Mouse (Mus musculus) layer of hippocampus, adult 8-10 months (tissue): ENCODE measurements around the gene Ptpa. TPM values are rescaled to one million over a fixed set of nuclear protein-coding genes. Genes with fewer than 3 reads are reported as not detected.
"Not testable (repeated sequence)": the region's sequence is repeated elsewhere in the genome, so short reads cannot be mapped to it uniquely, and the experiment has no call there.

Experiments
- DNase-seq, 2 experiments: peaks; one replicate each; pipeline ENCODE4 v3.0.0; 2022; ENCODE audit warnings: low spot score in 2 of 2
- total RNA-seq, 4 experiments: library from RNA; stranded (reverse); gene quantifications; 2 replicates each; pipeline ENCODE4 v1.2.4; 2022

The Ptpa gene
- total RNA-seq, 4 experiments from 2014 or later, result 165 to 175 (median 173) TPM

DNA sequence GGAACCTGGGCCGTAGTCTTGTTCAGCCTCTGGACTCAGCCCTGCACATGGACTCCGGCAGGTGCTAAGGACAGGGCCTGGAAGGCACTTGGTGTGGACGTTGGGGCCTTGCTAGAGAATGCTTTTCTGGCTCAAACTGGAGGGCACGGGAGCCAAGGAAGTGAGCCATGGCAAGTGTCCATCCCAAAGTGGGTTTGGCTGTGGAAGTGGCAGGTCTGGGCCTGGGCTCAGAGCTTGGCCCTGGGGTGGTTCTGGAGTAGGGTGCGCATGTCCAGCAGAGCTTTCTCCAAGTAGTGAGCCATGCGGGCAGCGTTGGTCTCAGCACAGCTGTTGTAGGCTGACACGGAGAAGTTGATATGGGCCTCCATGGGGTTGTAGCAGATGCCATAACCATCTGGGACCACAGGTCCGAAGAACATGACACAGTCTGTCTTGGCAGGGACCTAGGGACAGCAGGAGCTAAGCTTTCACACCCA lies 13.4 kb upstream of the Ptpa start:
- no peak for DNase-seq

DNA sequence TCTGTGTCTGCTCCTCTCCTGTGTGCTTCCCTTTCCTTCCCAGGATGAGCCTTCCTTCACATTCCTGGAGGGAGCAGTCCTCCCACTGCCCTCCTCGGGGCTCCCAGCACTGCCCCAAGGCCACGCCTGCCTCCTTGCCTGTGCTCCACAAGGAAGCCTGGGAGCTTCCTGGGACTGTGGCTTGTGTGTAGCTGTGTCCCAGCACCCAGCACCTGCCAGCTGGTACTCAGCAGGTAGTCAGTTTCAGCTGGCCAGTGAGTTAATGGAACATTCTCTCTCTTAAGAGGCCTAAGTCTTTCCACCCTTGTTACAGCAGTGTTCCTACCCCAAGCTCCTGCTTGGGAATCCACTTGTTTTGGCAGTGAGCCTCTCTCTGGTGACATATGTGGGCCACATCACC lies 13.0 kb upstream of the Ptpa start:
- no peak for DNase-seq

DNA sequence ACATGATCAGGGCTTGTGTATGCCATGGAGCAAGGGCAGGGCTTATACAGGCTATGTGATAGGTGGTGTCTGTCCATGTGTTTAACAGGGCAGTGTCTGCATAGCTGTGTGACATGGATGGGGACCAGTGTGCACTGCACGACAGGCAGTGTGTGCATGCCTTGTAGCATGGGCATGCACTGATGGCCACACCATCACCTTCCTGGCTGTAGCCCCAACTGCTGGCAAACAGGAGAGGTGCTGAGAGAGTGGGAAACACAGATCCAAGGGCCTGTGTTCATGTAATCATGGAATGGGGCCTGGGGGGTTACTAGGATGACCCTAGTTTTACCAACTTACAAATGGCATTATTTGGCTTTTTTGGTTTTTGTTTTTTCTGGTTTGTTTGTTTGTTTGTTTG lies 12.0 kb upstream of the Ptpa start:
- no peak for DNase-seq

DNA sequence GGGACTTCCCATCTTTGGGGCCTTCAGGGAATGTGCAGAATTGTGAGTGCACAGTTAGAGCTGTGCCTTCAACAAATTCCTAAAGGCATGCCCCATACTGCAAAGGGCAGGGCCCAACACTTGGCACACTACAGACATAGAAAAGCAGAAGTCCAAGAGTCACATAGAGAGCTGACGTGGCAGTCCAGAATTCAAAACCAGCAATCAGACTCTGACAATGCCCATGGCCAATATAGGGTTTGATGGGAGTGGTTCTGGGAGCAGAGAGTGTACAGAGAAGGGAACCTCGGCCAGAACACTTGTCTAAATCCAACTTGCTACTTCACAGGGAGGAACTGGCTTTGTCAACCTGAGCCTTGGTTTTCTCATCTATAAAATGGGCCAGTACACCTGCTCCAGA lies 8.6 kb upstream of the Ptpa start:
- DNase-seq, result no peak

DNA sequence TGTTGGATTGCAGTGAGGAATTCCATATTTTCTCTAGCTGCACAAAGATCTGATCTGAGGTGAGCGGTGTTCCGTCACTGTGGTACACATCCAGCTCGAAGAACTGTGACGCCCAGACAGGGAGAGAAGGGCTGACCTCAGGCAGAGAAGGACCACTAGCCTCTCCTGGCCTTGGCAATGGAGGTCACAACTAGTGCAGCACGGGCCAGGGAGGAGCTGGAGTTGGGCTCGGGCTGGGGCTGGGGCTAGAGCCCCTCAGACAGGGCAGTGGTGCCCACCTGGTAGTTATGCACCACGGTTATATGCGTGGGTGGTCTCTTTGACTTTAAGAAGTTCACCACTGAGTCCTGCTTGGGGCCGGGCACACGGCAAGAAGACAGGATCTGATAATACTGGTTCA lies 8.1 kb upstream of the Ptpa start:
- DNase-seq, result no peak

DNA sequence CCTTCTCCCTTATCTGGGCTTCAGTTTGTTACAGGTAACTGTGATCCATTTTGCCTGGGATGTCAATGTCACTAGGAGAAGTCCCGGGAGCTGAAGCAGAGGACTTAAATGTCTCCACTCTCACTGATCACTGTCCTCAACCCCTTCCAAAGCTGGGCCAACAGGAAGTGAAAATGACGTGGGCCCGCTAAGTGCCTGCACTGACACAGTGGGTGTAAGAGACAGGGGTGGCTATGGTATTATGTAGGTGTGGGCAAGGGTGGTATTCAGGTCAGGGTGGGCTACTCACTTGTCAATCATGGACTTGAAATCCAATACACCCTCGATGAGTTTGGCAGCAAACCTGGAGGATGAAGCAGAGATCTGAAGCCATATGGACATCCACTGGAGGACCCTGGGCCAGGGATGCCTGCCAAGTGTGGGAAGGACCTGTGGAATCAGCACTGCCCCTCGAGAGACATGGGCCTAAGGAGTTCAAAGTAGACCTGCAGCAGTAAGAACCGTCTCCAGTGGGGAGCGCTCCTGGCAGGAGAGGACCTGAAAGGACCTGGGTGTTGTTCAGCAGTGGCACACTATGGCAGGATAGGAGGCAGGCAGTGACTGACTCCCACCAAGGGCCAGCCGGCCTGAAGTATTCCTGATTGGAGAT lies 7.3 kb upstream of the Ptpa start:
- DNase-seq, result no peak

DNA sequence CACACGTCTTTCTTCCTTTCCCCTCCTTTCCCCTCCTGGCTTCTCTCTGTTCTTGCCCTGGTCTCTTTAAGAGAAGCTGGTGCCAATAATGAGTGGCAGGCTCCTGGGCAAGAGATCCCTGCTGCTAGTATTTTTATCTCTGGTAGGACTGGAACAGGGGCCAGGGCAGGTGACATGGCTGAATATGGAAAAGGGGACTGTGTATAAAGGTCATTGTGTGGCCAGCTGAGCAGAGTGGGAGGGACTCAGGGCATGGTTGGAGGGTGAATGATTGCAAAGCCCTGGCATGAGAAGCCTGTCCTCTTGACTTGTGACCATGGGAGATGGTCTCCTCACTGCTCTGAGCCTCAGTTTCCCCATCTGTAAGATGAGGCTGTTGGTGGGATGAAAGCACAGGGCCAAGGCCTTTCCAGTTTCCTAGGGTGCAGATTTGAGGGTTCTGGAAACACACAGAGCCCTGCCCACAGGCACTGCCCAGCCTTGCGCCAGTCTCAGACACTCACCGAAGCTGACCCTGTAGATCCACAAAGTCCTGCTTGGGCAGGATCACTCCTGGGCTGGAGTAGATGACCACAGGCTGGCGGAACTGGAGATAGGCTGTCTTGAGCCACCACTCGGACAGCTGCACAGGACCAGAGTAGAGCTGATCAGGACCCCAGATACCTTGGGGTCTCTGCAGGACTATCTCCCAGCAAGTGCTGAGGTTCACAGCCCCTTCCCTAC lies 6.2 kb upstream of the Ptpa start:
- no peak for DNase-seq

DNA sequence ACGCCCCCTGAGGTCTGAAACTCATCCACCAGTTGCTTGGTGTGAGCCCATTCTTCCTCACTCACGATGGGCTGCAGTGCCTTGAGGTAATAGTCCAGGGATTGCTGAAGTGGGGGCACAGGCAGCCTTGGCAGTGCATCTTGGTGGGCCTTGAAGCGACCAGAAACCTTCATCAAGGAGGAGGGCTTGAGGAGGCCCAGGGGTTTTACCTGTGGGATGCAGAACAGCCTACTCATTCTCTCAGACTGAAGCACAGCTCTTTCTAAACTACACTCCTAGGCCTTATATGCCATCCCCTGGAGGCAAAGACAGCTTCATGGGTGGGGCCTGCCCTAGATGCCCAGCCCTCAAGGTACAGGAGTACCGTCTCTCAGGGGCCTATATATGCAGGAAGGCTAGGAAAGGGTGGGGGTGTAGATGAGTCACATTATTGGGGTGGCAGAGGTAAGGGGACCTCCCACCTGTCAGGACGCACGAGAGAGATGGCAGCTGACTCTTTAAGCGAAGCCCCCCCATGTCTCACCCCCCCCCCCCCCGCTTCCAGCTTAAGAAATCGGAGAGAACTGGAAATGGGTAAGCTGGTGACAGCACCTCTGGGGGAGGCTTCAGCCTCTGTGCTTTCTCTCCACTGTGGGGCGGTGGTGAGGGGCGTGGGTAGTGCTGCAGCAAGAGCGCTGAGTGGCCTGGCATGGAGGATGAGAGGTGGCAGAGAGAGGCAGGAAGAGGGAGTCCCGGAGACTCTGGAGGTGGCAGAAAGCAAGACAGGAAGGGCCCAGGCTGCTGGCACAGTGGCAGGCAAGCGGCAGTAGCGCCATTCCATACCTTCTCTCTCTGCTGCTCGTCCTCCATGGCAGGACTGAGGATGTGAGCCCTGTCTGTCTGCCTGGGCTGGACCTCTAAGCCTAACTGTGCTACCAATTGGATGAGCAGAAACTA lies 2.5 kb upstream of the Ptpa start:
- DNase-seq, result no peak

DNA sequence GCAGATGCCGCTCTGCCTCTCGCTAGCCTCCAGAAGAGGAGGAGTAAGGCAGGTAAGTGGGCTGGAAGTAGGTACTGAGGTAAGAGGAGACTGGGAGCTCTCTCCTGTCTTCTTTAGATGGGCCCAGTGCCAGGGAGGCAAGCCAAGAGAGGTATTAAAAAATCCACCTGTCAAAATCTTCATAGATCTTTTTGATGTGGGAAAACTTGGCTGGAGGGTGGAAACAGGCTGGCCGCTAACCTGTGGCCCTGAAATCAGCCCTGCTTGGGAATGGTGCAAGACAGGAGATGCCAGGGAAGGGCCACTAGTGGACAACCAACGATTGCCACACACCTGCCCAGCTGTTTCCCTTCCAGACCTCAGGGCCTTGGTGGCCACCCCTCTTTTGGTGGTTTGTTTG lies 1.7 kb upstream of the Ptpa start:
- no peak for DNase-seq

DNA sequence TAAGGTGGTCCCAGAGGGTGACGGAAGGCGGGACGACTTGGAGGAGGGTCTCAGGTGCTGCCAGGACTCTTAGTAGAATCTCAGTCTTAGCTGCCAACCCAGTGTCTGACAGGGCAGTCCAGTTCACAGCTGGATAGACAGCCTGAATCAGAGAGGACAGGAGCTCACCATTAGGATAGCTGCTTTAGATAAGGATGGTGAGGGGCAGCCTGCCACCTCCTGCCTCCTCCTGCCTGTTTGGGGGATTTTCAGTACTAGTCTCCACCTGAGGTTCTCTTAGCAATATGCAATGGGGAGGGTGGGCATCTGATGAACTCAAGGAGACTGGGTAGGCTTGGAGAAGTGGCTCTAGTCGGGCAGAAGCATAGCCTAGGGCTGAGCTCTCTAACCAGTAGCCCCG lies 1.2 kb upstream of the Ptpa start:
- DNase-seq, result no peak

DNA sequence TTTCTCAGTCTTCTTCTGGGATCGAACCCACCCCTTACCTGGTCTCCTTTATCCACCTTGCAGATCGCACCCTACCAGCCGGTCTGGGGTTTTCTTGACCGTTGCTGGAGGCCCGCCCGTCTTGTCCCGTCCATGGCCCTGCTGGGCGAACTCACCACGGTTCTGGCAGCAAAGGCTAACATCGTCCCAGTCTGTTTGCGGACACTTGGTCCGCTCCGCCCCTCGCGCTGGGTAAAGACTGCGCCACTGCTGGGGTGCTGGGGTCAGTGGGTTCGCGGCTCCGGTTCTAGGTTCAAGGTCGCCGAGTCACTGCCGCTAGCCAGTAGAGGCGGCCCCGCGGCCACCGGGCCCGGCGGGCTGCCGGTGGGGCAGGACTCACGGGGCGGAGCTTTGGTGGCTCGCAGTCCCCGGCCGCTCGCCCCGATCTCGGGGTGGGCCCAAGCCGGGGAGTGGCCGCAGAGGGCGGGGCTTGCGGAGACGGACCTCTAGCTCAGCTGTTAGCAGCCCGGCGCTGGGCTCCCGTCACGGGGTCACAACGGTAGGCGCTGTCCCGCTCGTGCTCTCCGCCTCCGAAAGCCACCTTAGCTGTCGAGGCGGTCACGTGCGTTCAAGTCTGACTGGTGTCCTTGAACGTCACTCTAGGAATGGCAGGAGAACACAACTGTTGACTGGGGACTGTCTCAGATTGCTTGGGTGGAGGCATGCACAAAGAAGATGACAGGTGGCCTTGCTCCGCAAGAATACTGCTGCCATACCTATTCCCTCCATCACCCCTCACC lies 493 bp upstream of the Ptpa start, which contains the start of gene Crat:
TSS of gene Crat (minus strand) at position 657 of the 779 bp plus-strand sequence.
- DNase-seq, result peak; percentile 92 to 93

DNA sequence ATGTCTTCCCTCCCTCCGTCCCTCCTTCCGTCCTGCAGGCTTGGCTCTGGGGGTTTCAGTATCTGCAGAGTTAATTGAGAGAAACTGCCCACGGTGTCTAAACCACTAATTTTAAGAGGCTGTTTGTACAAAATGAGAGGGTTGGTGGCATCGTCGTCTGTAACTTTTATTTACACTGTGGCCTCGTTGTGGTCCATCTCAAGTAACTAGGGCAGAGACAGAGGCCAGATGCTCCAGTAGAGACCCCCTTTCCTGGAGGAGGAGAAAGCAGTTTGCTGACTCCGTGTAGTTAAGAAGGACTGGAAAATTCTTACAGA lies 768 bp downstream of the Ptpa start:
- no peak for DNase-seq

DNA sequence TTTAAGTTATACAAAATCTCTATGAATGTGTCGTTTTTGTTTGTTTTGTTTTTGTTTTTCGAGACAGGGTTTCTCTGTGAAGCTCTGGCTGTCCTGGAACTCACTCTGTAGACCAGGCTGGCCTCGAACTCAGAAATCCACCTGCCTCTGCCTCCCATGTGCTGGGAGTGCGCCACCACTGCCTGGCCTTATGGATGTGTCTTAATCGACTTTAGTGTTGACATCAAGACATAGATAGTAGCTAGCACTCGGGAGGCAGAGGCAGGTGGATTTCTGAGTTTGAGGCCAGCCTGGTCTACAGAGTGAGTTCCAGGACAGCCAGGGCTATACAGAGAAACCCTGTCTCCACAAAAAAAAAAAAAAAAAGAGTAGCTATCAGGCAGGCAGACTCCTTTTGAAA lies 1.3 kb downstream of the Ptpa start:
- DNase-seq, result not testable (repeated sequence)

DNA sequence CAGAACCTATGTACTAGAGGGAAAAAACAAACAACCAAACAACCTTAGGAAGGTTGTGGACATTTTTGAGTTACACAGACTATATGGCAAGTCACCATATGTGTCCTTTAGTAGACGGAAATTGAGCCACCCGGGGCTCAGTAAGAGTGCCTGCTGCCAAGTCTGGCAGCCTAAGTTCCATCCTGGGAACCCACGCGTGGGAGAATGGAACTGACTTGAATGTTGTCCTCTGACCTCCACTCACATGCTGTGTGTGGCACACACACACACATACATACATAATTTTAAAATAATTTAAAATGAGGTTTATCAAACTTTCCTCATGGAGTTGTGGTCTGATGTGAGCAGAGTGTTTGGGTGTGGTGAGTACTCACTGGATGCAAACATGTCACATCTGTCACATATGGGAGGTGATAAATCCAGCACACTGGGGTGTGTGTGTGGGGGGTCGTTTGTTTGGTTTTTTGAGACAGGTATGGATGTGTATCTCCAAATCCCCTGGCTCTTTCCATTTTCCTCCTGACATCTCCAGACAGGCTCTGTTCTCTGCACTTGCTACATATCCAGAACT lies 1.8 kb downstream of the Ptpa start:
- no peak for DNase-seq

DNA sequence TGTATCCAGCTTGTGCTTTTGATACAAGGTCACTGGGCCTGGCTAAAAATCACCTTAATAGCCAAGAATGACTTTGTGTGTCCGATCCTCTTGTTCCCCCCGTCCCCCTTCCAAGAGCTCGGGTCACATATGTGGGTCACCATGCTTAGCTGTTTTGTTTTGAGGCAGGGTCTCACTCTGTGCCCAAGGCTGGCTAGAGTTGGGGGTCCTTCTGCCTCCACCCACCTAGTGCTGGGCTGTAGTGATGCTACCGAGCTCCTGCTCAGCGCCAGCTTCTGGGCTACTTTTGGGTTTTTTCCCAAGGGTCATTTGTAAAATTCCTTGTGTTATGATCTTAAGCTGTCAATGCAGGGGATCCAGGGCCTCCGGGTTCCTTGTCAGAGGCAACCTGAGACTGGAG lies 2.4 kb downstream of the Ptpa start:
- no peak for DNase-seq

DNA sequence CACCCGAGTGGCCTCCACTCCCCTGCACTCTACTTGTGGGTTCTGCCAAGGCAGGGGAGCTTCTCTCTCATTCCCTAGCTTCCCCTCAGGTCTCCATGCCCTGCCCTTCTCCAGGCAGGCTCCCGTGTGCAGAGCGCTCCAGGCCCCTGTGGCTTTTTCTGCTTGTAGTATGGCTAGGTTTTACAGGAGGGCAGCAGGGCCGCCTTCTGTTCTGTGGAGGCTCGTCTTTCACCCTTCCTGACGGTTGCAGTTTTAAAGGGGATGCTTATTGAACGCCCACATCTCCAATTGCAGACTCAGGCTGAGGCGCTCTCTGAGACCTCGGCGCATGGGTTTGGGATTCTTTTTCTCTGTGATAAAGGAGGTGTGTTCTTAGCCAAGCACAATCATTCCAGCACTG lies 3.3 kb downstream of the Ptpa start:
- no peak for DNase-seq

DNA sequence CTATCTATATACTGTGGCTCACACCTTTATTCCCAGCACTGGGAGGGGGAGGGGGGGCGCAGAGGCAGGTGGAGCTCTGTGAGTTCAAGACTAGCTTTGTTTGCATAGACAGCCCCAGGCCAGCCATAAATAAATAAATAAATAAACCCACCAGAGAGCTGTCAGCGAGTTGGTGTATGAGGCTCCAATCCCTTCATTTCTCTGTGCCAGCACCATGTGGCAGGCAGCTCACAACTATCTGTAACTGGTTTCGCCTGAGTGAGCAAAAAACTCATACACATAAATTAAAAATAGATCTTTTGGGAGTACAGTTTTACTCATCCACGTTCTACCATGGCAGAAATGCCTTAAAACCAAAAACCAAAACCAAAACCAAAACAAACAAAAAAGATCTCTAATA lies 5.6 kb downstream of the Ptpa start:
- DNase-seq, result no peak

DNA sequence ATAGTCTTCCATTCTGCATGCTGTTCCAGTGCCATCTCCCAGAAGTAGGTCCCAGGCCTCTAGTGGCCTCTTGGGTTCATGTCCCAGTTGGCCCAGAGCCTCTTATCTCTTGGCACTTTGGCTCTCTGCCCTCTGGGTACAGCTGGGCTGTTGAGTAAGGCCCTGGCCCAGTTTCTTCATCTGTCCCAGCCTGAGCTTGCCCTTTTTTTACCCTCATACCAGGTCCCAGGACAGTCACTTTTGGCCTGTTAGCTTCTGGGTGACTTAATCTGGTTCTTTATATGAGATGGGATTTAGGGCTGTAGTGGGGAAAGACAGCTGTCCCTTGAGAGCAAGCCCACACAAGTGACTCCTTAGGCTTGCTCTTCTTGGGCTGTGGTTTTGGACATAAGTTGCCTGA lies 13.3 kb downstream of the Ptpa start:
- no peak for DNase-seq

DNA sequence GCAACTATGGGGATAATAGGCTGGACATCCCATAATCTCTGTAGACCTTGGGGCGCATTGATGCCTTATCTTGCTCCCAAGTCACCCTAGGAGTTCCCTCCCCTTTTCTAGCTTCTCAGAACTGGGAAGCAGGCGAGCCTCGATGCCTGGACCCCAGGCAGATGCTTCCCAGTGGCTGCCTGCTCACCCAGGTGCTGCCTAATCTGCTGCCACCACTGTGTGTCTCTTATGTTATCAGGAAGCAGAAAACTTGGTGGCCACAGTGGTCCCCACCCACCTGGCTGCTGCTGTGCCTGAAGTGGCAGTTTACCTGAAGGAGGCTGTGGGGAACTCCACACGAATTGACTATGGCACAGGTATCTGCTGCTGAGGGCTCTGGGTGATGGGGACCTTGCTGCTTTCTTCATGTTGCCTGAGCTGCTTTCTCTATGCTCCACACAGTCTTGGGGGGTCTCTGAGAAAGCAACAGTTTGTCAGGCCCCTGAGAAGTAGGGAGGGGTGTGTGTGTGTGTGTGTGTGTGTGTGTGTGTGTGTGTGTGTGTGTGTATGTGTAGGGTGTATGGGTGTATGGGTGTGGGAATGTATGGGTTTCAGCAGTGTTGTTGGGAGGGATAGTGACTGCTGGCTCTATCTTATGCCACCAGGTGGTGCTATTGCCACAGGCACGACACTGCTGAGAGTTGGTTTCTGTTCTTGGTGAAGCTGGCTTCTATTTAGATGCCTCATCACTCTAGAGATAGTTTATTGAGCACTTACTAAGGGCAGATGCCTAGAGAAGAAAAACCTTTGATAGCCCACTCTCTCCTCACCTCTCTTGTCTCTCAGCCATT lies 19.7 kb downstream of the Ptpa start:
- peak in 1 of 2 experiments; percentile 76 for DNase-seq

DNA sequence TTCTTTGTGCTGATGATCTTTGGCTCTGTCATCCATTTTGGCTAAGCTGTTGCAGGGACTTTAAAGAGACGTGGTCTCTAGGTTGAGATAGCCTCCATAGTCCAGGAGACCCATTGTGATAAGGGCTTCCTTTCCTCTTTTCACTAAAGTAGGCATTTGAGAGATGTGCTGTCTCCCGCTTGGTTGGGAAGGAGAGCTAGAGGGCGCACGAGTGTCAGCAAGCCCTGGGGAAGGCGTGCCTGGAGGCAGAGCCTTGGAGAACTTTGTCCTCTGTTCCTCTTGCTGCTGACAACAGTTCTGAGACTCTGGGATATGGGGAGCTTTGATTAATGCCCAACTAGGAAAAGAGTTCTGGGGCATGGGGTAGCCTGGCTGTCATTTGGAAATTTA lies 20.3 kb downstream of the Ptpa start:
- no peak for DNase-seq
